Mouse (Mus musculus) heart, postnatal 14 days (tissue): ENCODE results near the gene Grm4. TPM values are rescaled to one million over a fixed set of nuclear protein-coding genes. Genes with fewer than 3 reads are reported as not detected.
"Not testable (repeated sequence)": the region's sequence is repeated elsewhere in the genome, so short reads cannot be mapped to it uniquely, and the experiment has no call there.

Experiments used
- DNase-seq, 2 experiments: peaks; one replicate each; pipeline ENCODE4 v3.0.0; 2021 to 2022
- intact Hi-C: fragments of 180-260 bp; cut with DNase I; formaldehyde crosslinking; loops from one replicate; pipeline ENCODE4 v1.15.1; 2025
- total RNA-seq, 2 experiments: library from RNA; stranded (reverse); gene quantifications; 2 replicates each; pipeline ENCODE4 v1.2.3; 2021

Gene Grm4
- total RNA-seq, 2 experiments from 2014 or later, result 0.15 to 0.19 TPM

DNA sequence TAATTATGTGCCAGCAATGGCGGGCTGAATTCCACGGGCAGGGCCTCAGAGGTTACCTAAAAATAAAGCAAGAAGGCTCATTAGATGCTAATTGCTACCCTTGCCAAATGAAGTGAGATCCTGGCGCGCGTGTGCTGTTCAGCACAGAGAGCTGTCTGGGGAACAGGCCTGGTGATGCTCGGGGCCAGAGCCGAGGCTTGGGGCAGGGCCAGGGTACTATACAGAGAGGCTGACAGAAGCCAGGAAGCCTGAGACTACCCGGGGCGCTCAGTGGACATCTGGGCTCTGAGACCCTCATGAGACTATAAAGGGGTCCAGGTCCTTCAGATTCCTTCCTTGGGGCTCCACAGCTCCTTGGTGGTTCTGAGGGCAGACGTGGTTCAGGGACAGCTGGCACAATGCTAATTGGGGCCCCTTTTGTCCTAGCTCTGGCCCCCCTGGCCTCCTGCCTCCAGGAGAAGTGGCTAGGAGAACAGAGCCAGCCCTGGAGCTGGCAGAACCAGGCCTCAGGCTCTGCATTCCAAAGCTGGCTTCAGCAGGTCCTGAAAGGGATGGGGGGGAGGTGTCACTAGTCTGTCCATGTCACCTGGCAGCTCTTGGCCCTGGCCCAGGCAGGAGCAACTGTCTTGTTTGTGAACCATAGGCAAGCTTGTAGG, 98.3 kb downstream of the Grm4 start:
- intact Hi-C loops, result no loop called here
- DNase-seq, result peak; percentile 53 to 57

DNA sequence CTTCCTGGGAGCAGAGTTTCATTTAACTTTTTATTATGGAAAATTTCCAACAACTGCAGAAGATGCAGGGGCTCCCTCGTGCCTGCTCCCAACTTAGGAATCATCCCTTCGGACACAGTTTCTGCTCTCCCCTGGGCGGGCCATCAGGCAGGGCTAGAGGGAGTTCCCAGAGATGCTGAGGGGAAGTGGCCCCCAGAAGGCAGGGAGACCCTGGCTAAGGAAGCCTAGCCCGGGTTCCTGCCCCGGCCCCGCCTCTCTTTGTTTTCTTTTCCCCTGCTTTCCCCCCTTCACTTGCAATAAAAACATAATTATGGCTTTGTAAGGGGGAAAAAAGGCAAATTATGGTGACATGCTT, 98.9 kb downstream of the Grm4 start:
- DNase-seq, result peak in 1 of 2 experiments; percentile 5
- intact Hi-C loops, result no loop called here

DNA sequence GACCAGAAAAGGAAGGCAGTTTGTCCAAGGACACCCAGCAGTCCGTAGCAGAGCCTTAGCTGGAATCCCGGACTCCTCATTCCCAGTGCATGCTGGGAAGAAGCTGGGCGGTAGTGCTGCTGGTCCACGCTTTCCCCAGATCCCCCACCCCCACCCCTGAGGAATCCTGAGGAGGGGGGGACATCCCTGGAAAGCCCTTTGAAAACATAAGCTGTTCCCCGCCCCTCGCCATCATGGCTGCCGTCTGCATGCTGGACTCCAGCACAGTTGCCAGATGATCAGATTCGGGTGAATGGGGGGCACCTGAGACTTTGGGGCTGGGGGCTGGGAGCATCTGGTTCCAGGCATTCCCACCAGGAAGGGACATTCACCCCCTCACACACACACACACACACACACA, 99.4 kb downstream of the Grm4 start:
- DNase-seq, result no peak

DNA sequence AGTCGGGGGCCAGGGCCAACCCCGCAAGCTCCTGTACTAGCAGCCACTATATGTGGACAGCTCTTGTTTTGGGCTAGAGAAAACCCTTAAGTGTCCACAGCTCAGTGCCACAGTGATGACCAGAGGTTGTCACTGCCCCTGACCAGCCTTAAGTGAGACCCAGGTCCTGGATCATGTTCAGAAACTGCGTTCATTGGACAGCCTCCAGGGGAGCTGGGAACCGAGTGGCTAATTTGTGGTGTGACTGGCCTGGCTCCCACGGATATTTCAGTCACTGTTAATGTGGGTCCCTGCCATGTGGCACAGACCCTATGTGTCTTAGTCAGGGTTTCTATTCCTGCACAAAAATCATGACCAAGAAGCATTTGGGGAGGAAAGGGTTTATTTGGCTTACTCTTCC, 112.2 kb downstream of the Grm4 start:
- intact Hi-C loops, result no loop called here

More for the DNA sequence above, 99.4 kb downstream of the Grm4 start:
- intact Hi-C loops, result no loop called here

DNA sequence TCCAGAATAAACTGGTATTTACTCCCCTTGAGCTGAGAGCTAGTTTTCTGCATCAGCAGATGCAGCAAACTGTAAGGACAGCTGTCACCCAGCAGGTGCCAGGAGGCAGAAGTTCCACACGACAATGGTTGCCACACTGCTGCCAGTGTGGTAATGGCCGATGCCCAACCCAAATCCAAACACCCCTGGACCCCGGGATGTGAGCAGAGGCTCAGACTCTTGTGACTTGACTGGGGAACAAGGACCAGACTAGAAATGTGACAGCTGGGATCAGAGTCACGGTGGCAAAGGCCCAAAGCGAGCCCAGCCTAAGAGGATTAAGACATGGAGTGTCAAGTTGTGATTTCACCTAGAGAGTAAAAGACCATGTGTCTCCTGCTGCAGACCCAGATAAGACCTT, 112.7 kb downstream of the Grm4 start:
- DNase-seq, result no peak
- intact Hi-C loops, result no loop called here

More for the DNA sequence above, 112.2 kb downstream of the Grm4 start:
- DNase-seq, result no peak

DNA sequence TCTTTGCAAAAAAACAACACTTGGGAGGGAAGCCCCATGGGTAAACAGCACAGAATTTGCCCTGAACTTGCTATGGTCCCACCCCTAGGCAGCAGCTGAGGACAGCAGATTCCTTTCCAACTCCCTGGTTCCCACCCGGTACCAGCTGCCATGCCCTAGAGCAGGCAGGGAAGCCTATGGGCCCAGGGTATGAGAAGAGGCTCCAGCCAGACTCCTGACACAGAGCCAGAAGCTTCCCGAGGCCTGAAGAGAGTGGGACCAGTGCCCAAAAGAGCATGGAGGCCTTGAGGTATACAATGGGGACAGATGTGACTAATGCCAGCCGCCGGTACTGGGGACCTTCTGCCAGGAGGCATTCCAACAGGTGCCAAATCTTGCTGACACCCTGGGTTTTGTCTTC, 114.2 kb downstream of the Grm4 start:
- DNase-seq, result no peak
- intact Hi-C loops, result no loop called here

DNA sequence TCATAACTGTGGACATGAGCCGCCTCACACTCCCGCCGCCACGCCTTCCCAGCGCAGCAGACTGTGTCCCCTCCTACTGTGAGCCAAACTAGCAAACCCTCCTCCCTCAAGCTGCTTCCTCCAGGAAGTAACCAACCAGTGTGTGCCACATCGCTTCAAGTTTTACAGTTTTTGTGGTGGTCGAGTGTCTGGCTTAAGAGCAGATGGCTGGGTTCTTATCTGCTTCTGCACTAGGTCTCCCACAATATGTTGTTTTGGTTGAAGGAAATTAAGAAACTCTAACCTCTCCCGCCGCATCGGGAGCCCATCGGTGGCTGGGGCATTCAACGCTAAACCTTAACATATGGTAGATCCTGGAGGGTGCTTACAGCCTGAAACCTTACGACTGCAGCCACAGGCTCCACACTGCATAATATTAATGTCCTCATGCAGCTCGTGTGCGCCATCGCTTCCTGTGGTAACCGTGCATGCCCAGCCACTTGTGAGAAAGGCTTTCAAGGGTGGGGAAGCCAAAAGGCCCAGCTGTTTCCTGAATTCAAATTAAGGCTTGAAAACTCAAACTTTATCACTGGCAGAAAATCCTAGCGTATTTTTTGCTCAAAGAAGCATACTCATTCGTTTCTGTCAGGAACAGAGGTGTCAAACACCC, 115.7 kb downstream of the Grm4 start:
- intact Hi-C loops, result no loop called here
- no peak for DNase-seq

DNA sequence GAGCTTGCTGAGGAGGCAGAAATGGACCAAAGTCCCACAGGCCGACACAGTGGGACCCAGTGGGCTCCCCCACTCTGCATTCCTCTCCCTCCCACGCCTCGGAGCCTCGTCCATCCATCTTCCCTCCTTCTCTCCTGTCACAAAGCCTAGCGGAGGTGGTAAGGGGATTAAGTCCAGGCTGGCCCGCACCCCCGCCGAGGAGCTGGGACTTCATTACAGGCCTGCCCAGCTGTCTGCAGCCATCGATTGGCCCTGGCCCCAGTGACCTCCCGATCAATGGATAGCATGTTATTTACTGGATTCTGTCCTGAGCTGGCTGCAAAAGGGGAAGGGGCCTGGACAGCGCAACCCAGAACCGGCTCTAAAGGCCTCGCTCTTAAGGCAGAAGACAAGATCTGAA, 120.0 kb downstream of the Grm4 start:
- intact Hi-C loops, result no loop called here

DNA sequence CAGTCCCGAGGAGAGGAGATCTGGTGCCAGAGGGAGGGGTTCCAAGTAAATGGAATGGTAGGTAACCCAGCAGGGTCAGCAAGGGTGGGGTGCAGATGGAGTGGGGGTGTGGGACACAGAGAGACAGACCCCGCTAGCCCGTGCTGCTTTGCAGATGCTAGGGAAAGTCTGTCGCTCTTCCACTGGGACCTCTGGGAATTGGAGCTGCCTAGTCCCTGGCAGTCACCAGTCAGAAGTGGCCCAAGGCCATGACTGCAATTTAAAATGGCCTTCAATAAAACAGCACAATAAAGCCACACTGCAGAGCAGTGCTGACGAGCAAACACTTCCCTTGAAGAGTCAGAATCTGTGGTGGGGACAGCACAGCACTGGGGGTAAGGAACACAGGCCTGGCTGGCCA, 127.3 kb downstream of the Grm4 start:
- intact Hi-C loops, result no loop called here
- no peak for DNase-seq

More for the DNA sequence above, 120.0 kb downstream of the Grm4 start:
- DNase-seq, result no peak

DNA sequence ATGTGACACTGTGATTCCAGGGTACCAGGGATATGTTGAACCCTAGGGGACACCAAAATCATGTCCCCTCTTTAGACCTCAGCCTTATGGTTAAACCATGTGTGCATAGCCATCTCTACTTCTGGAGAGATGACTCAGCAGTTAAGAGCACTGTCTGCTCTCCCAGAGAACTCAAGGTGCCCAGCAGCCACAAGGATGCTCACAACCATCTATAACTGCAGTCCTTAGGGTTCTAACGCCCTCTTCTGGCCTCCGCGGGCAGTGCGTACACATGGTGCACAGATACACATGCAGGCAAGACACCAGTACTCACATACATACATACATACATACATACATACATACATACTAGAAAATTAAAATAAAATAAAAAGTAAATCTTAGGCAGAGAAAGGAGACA, 127.8 kb downstream of the Grm4 start:
- DNase-seq, result no peak
- intact Hi-C loops, result no loop called here

DNA sequence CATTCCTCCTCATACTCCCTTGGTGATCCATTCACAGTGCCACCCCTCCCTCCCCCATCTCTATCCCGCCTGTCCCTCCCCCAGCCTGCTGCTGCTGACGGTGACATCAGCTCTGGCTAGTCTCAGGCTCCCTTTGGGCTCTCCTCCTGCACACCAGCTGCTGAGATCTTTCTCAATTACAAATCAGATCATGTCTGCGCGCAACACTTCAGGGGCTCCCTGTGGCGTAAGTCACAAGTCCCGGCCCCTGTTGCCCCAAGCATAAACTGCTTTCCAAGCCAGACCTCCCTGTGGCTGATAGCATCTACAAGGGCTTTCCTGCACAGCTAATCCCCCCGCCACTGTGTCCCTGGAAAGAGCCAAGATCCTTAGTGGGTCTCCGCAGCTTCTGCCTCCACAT, 128.3 kb downstream of the Grm4 start:
- DNase-seq, result peak; percentile 19 to 37
- intact Hi-C loops, result no loop called here

DNA sequence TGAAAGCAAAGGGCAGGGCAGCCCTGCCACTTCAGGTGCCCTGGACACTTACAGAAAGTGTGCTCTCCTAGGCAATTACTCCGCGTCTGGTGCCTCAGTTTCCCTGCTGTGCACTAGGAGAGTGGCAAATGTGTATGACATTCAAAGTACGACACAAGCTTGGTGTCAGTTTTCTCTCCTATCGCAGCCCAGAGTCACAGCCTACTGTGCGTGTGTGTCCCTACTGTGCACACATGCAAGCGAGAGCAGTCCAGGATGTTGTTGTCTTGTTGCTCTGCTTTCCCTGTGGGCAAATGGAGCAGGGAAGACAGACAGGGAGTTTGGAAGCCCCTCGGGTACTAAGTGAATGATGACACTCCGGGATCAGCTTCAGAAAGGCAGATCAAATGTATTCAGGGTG, 131.2 kb downstream of the Grm4 start:
- intact Hi-C loops, result no loop called here

DNA sequence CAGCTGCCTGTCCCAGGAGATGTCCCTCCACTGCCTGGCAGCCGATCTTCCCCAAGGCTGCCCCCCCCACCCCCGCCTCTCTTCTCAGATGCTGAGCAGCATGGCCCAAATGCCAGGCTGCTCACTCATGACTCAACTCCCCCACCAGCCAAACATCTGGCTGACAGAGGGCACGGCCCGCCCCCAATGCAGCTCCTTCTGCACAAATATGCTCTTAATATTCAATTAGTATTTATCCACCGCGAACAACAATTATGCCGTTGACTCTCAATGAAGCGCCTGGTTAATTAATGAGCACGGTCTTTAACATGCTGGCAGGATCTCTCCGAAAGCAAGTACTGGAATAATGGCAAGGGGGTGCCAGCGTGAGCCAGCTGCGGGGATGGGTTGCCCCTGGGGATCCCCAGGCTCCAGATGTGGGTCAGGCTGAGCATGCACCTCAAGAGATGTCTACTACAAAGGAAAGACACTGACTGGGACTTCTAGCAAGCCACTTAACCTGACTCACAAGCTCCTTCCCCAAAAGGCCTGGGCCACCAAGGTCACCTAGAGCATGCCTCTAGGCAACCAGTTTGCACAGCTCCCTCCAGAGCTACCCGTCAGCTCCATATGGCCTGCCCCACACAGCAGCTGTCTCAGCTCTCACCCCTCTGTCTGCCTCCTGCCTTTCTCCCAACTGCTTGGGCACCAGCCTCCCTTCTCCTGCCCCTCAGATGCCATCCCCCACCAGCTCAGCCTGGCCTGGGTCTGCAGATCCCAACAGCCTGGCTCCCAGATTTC, 131.8 kb downstream of the Grm4 start:
- no peak for DNase-seq
- intact Hi-C loops, result no loop called here

More for the DNA sequence above, 131.2 kb downstream of the Grm4 start:
- no peak for DNase-seq

DNA sequence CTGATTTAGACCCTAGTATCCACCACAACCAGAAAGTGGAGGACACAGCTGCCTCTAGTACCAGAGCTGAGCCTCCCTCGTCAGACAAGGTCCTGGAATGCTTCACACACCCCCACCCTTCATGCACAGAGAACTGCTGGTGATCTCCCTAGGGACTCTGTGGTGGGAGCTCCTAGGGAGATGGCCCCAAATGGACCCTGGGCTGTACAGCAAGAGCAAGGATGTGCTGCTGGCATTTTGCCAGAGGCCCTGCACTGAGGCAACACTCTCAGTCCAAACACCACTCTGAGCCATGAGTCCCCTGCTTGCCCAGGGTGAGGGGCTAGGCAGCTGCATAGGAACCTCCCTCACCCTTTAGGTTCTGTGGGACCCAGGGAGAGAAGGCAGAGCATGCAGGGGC, 134.8 kb downstream of the Grm4 start:
- intact Hi-C loops, result no loop called here
- DNase-seq, result no peak

DNA sequence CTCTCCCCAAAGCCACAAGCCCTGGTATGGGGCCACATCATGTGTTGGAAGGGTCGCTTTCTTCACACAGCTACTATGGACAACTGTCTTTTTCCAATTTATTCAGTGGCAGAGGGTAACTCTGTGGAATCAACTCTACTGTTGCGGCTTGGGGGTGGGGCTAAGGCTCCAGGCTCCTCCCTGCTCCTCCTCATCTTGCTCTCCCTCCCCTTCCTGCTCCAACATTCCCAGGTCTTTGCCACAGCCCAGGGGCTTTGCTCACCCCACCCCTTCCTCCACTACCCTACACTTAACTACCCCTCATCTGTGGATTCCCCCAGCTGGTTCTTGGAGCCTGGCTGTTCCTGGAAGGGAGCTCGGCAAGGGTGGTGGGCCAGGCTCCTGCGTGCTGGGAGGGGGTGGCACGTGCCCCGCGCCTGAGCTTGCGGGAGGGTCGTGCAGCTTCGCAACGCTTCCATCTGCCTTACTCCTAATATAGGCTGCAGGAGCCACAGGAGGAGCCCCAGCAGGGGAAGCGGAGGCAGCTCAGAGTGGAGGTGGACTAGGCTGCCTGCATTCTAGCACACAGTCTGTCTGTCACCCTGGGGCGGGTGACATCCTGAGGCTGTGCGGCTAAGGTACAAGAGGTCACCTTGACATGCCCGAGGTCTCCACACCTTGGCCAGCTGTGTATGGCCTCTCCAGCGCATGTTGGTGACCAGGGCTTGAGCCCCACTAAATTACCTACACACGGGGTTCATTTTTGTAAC, 135.5 kb downstream of the Grm4 start:
- intact Hi-C loops, result no loop called here
- no peak for DNase-seq

DNA sequence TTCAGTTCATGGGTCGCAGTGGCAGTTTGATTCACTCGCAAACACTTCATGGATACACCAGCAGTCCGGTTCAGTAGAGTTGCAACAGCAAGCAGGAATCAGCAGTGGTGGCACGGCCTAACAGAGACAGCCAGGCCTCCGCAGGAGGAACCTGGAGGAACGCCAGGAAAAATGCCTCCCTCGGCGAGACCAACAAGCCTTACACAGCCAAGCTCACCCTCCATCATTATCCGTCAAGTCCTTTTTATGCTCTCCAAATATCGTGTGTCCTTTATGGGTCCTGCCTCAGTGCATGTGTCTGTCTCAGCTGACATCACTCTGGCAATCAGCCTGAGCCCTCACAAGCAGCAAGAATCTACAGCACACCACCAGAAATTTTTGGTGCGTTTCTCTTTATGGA, 138.3 kb downstream of the Grm4 start:
- no peak for DNase-seq
- intact Hi-C loops, result no loop called here

DNA sequence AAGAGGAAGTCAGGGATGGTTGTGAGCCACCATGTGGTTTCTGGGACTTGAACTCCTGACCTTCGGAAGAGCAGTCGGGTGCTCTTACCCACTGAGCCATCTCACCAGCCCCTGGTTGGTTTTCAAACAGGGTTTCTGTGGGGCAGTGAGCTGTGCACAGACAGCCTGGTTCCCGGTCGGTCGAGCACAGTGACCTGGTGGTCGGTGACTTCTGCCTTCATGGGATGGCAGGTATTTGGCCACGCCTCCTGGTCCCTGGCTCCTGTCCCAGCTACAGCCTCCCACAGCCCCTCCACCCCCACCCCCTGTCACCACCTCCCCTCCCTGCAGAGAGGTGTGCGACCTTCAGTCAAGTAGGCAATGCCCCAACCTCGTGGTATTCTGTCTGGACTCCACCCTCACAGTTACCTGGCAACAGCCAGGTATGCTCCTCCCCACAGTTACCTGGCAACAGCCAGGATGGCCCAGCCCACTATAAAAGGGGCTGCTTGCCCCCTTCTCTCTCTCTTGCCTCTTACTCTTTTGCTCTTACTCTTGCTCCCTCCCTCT, 140.2 kb downstream of the Grm4 start:
- intact Hi-C loops, DNase-seq: not testable (repeated sequence)

DNA sequence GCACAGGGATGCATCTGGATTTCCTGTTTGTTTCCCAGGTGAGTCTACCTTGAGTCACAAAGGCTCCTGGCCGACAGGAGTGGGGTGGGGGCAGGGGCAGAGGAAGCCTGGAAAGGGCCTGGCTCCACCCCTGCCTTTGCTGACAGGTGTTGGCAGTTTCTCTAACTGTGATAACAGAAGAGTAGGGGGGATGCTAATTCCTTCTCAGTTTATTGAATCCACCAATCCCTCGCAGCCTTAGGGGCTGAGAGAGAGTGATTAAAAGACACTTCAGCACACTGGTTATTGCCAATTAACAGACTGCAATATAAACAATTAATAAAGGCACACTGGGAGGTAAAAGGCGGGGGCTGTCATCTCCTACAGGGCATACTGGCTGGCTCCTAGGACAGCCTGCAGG, 142.2 kb downstream of the Grm4 start:
- DNase-seq, result no peak
- intact Hi-C loops, result no loop called here

DNA sequence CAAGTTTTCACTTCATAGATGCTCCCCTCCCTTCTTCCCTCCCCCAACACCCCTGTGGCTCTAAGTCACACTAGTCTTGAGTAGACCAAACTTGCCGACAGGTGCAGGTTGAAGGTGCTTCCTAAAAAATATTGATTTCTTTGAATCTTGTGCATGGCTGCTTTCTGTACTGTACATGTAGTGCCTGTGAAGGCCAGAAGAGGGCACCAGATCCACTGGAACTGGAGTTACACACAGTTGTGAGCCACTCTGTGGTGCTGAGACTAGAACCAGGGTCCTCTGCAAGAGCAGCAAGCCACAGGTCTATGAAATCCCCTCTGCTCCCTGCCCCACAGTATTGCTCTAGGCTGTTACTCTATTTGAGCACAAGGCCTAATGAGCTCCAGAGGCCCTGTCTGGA, 144.1 kb downstream of the Grm4 start:
- intact Hi-C loops, result no loop called here
- no peak for DNase-seq

DNA sequence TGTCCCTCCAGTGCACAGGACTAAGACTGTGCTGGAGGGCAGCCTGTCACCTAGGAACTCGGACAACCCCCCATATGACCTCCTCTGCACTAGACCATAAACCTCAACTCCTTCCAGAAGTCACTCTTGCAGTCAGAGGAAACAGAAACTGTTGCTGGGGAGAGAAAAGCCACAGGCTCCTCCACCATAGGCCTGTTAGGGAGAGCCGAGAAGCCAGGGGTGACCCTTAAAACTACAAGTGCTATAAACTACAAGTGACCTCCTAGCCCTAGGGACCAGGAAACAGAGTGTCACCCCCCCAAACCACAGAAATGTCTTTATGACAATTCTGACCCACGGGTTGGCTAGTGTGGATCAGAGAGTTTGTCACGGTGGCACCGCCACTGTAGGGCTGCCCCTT, 145.7 kb downstream of the Grm4 start:
- intact Hi-C loops, result no loop called here
- no peak for DNase-seq
